Mouse (Mus musculus) frontal cortex, adult 2 months (tissue): ENCODE results near the gene Mitd1. TPM values are rescaled to one million over a fixed set of nuclear protein-coding genes. Genes with fewer than 3 reads are reported as not detected.
A peak's percentile ranks its signal among the peaks of the same experiment; 100 is the strongest.

ENCODE experiments used
- DNase-seq, 2 experiments: peaks; one replicate each; pipeline ENCODE4 v3.0.0; 2022; ENCODE audit warnings: low spot score in 1 of 2; ENCODE audit errors: extremely low spot score in 1 of 2
- polyA plus RNA-seq: library from polyadenylated mRNA; depleted of rRNA; stranded (reverse); fragments of >200 nt; gene quantifications from 2 replicates; pipeline ENCODE4 v1.2.3, GENCODE M21; 2012; rRNA removed

Mitd1 gene
- polyA plus RNA-seq, 1 experiment: 17.9 TPM

- no peak for DNase-seq
Observed at GRCm38 (mm10) chr1:37868640-37869039, 21.6 kb downstream of the Mitd1 start.

GRCm38 (mm10) chr1:37867684-37868322 is 22.4 kb downstream of the Mitd1 start:
- DNase-seq: no peak

- DNase-seq: peak in 1 of 2 experiments; percentile 48
Observed at GRCm38 (mm10) chr1:37867056-37867455, 23.2 kb downstream of the Mitd1 start.

GRCm38 (mm10) chr1:37866286-37866685 is 23.9 kb downstream of the Mitd1 start, which contains the start of gene Tsga10:
Gene Tsga10 (minus strand): TSS chr1:37866429.
- DNase-seq: no peak

GRCm38 (mm10) chr1:37865401-37866215 is 24.6 kb downstream of the Mitd1 start:
- peak in 1 of 2 experiments; percentile 44 for DNase-seq

GRCm38 (mm10) chr1:37864511-37865400 is 25.5 kb downstream of the Mitd1 start:
- DNase-seq: peak; percentile 99 to 100

GRCm38 (mm10) chr1:37850696-37851095 is 39.5 kb downstream of the Mitd1 start:
- no peak for DNase-seq

GRCm38 (mm10) chr1:37846878-37847277 is 43.3 kb downstream of the Mitd1 start:
- no peak for DNase-seq

GRCm38 (mm10) chr1:37831681-37832080 is 58.5 kb downstream of the Mitd1 start:
- no peak for DNase-seq

Other genes with a start within 250 kb of the Mitd1 start
- gene 2010300C02Rik, start 170.3 kb downstream of the Mitd1 start, polyA plus RNA-seq: 143 and 163 TPM in 2 replicates
- 12.6 and 14.9 TPM in 2 replicates for gene Tsga10, start 24.0 kb downstream of the Mitd1 start, polyA plus RNA-seq
- 7.6 and 8.6 TPM in 2 replicates for gene Lipt1, start 18.7 kb downstream of the Mitd1 start, polyA plus RNA-seq
- 127 and 138 TPM in 2 replicates for gene Mrpl30, start 66 bp upstream of the Mitd1 start, polyA plus RNA-seq
- gene Lyg2, start 26.1 kb upstream of the Mitd1 start, polyA plus RNA-seq: not detected in 2 replicates
- gene Lyg1, start 67.3 kb upstream of the Mitd1 start, polyA plus RNA-seq: not detected in 2 replicates
- 44.6 and 48.4 TPM in 2 replicates for gene Txndc9, start 107.5 kb upstream of the Mitd1 start, polyA plus RNA-seq
- gene Eif5b, start 107.6 kb upstream of the Mitd1 start, polyA plus RNA-seq: 17.5 and 21.6 TPM in 2 replicates
- 34.4 and 36.3 TPM in 2 replicates for gene Rev1, start 239.4 kb upstream of the Mitd1 start, polyA plus RNA-seq